Mouse (Mus musculus) intestine, embryonic 16.5 days (tissue): ENCODE measurements around the gene Olfr1259. TPM values are rescaled to one million over a fixed set of nuclear protein-coding genes. Genes with fewer than 3 reads are reported as not detected.
"Not testable (repeated sequence)": the region's sequence is repeated elsewhere in the genome, so short reads cannot be mapped to it uniquely, and the experiment has no call there.

Source experiments
- ATAC-seq: fragments of 200-750 bp; cut with Nextera tagmentation; 2 replicates; pipeline ENCODE4 v1.8.0; 2017; ENCODE audit warnings: moderate TSS enrichment, moderate library complexity
- H3K27ac ChIP-seq: fragments of 300-500 bp; sonication (generic); 2 replicates; pipeline ENCODE4 v1.5.1; 2014; ENCODE audit warnings: mild to moderate bottlenecking, low read length
- H3K27me3 ChIP-seq: fragments of 300-500 bp; sonication (generic); replicated peaks from 2 replicates; pipeline ENCODE4 v1.6.1; 2014; ENCODE audit warnings: low read length, control low read depth, mixed read lengths; ENCODE audit not compliant: control insufficient read depth, insufficient read depth
- H3K36me3 ChIP-seq: fragments of 300-500 bp; sonication (generic); 2 replicates; pipeline ENCODE4 v1.6.1; 2014; ENCODE audit warnings: low read length, control low read depth; ENCODE audit not compliant: control insufficient read depth, insufficient read depth
- H3K4me1 ChIP-seq: fragments of 300-500 bp; sonication (generic); 2 replicates; pipeline ENCODE4 v1.6.1; 2014; ENCODE audit warnings: low read length, control low read depth, mixed read lengths; ENCODE audit not compliant: control insufficient read depth, insufficient read depth
- H3K4me2 ChIP-seq: fragments of 300-500 bp; sonication (generic); 2 replicates; pipeline ENCODE4 v1.6.1; 2014; ENCODE audit warnings: low read depth, low read length, control low read depth
- H3K4me3 ChIP-seq: fragments of 300-500 bp; sonication (generic); 2 replicates; pipeline ENCODE4 v1.5.1; 2014; ENCODE audit warnings: mild to moderate bottlenecking, low read length
- H3K9ac ChIP-seq: fragments of 300-500 bp; sonication (generic); 2 replicates; pipeline ENCODE4 v1.6.1; 2014; ENCODE audit warnings: low read depth, low read length
- H3K9me3 ChIP-seq: fragments of 300-500 bp; sonication (generic); 2 replicates; pipeline ENCODE4 v1.6.1; 2016; ENCODE audit warnings: low read length, control low read depth; ENCODE audit not compliant: control insufficient read depth
- WGBS: fragments of 180-500 bp; shearing (Covaris S2); extraction: QIAGEN DNeasy Blood & Tissue Kit; methylation state at CpG from one replicate; pipeline ENCODE4 v1.1.7; 2014; 5-methylcytosine and 5-hydroxymethylcytosine counted together
- polyA plus RNA-seq: library from polyadenylated mRNA; unstranded; fragments of >200 nt; fragmentation: Nextera tagmentation; extraction: Ambion mirVana; gene quantifications from 2 replicates; pipeline ENCODE4 v1.2.1, GENCODE M21; 2015

Gene Olfr1259
- not detected in 2 replicates for polyA plus RNA-seq

DNA sequence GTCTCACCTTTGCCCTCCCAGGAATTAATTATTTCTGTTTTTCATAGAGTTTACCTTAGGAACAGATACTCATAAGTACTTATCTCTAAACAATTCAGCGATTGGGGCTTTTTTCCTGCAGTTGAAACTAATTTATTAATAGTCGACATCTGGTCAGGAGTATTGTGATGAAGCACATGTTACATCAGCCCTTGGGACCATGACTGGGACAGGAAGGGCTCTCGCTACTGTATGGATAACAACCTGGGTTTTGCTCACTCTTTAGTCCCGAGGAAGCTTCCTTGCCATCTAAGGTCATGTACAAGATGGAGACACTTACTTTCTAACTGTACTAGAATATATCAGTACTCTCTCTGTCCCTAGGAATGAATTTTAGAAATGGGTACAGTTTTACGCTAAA is at the start of gene Olfr1259:
Gene Olfr1259 (minus strand): TSS at position 101 of the 400 bp plus-strand sequence.
- H3K27ac ChIP-seq, result no peak within 1 kb of the TSS
- H3K4me1 ChIP-seq, result no peaks in the 10 kb centered on the region
- H3K27me3 ChIP-seq, result no peaks in the 10 kb centered on the region
- no peak for ATAC-seq
- H3K4me3 ChIP-seq, result no peak within 1 kb of the TSS
- no peak within 1 kb of the TSS for H3K4me2 ChIP-seq
- no peaks in the 10 kb centered on the region for H3K36me3 ChIP-seq
- 82% methylated on average over 5 of the region's 5 CpGs for WGBS
- no peaks in the 10 kb centered on the region for H3K9me3 ChIP-seq
- no peak within 1 kb of the TSS for H3K9ac ChIP-seq

DNA sequence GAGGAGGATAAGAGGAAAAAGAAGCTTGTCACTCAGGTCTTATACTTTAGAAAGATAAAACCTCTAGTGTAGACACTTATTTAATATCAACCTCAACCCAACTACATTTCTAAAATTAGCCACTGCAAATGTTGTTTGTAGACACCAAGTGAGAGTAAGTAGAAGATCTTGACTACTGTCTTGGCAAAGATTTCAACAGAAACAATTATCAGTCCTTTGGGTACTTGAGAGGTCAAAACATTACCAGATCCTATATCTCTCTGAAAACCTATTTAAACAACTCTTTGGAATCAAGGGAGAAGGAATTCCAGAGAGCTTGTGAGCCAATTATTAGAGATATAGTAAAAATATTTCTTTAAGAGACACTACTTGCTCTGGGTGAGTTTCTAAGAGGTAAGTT is 42.5 kb upstream of the Olfr1259 start, which contains the start of gene Olfr1261:
Gene Olfr1261 (plus strand): TSS at position 301 of the 400 bp plus-strand sequence.
- Histone ChIP-seq H3K9me3 (no peaks in the 10 kb centered on the region), H3K4me2 (no peak within 1 kb of the TSS), H3K27ac (no peak within 1 kb of the TSS), H3K4me1 (no peaks in the 10 kb centered on the region), H3K27me3 (no peaks in the 10 kb centered on the region), H3K4me3 (no peak within 1 kb of the TSS), H3K9ac (no peak within 1 kb of the TSS), H3K36me3 (no peaks in the 10 kb centered on the region)
- ATAC-seq, result no peak

DNA sequence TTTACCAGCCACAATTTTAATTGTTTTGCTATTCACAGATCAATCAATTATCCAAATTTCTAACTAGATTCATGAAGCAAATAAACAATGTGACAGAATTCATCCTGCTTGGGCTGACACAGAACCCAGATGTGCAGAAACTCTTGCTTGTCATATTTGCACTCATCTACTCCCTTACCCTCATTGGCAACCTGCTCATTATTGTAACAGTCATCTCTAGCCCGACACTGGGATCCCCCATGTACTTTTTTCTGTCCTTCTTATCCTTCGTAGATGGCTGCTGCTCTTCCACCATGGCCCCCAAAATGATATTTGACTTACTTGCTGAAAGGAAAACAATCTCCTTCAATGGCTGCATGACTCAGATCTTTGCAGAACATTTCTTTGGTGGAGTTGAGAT is 29.2 kb upstream of the Olfr1259 start:
- Histone ChIP-seq H3K27me3 (no peaks in the 10 kb centered on the region), H3K9me3 (no peaks in the 10 kb centered on the region), H3K4me3 (no peak overlapping the region), H3K4me1 (no peaks in the 10 kb centered on the region), H3K4me2 (no peak overlapping the region), H3K36me3 (no peaks in the 10 kb centered on the region), H3K9ac (no peak overlapping the region), H3K27ac (no peak overlapping the region)
- ATAC-seq, result no peak
- WGBS, result 82% methylated on average over 2 of the region's 2 CpGs

DNA sequence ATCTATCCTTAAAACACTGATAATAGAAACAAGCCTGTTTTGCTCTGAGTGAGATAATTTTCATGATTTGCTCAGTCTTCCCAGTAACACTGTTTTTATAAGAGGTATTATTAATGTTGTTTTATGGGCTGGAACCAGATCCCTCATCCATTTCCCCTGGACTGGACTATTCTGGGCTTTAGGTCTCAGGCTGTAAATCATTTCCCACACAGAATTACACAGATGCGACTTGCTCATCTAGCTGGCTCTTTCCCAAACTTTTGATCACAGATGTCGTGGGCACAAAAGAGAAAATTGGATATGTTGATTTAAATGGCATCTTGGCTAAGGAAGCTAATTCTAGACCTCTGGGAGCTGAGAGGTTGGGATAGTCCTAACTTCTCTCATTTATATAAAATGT is 25.7 kb upstream of the Olfr1259 start, which contains the start of gene Olfr1260:
Gene Olfr1260 (plus strand): TSS at position 157 of the 400 bp plus-strand sequence.
- ATAC-seq, result no peak
- Histone ChIP-seq H3K27me3 (no peaks in the 10 kb centered on the region), H3K4me3 (no peak within 1 kb of the TSS), H3K4me1 (no peaks in the 10 kb centered on the region), H3K36me3 (no peaks in the 10 kb centered on the region), H3K9ac (no peak within 1 kb of the TSS), H3K27ac (no peak within 1 kb of the TSS), H3K9me3 (no peaks in the 10 kb centered on the region), H3K4me2 (no peak within 1 kb of the TSS)
- 49% methylated on average over 2 of the region's 2 CpGs for WGBS

DNA sequence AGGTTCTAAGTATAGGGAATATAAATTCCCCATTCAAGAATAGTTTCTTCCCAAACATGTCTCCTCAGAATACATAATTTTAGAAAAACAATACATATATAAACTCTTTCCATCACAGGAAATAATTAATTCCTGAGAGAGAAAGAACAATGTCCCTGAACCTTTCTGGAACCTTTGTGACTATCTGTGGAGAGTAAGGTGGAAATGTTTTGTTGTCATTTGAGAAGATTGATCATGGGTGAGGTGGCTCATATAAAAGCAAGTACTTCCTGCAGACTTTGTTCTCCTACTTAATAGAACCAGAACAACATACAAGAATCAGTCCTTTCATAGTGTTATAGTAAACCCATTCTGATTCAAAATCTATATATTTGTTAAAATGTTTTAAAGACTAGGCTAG is 21.5 kb downstream of the Olfr1259 start, which contains the start of gene Olfr1258:
Gene Olfr1258 (plus strand): TSS at position 301 of the 400 bp plus-strand sequence.
- H3K27me3 ChIP-seq, result no peaks in the 10 kb centered on the region
- no peak within 1 kb of the TSS for H3K4me2 ChIP-seq
- H3K4me3 ChIP-seq, result no peak within 1 kb of the TSS
- H3K36me3 ChIP-seq, result no peaks in the 10 kb centered on the region
- ATAC-seq, result no peak
- H3K27ac ChIP-seq, result no peak within 1 kb of the TSS
- no peak within 1 kb of the TSS for H3K9ac ChIP-seq
- H3K9me3 ChIP-seq, result no peaks in the 10 kb centered on the region
- no peaks in the 10 kb centered on the region for H3K4me1 ChIP-seq

DNA sequence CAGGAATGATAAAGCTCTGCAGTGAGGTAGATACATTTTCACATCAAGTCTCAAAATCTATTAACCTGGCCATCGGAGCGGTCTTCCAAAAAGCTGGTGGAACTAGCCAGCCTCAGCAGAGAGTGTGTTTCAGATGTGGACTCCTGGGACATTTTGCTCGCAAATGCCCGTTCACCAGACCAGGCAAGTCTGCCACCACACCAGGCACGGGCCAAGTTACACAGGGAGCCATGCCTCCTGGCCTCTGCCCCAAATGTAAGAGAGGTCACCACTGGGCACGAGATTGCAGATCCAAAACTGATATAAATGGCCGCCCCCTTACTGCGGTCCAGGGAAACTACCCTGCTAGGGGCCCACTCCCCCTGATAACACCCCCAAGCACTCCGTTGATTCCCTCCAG is 35.8 kb downstream of the Olfr1259 start:
- H3K4me2 ChIP-seq, H3K27me3 ChIP-seq, H3K36me3 ChIP-seq, H3K4me3 ChIP-seq, ATAC-seq, H3K9ac ChIP-seq, H3K27ac ChIP-seq, H3K9me3 ChIP-seq, H3K4me1 ChIP-seq: not testable (repeated sequence)
- 83% methylated on average over 9 of the region's 9 CpGs for WGBS

Other genes with a start within 250 kb of the Olfr1259 start
- gene Olfr1252, start 223.7 kb downstream of the Olfr1259 start, polyA plus RNA-seq, result not detected in 2 replicates
- gene Olfr1253, start 191.6 kb downstream of the Olfr1259 start, polyA plus RNA-seq, result not detected in 2 replicates
- not detected in 2 replicates for gene Olfr1254, start 155.0 kb downstream of the Olfr1259 start, polyA plus RNA-seq
- gene Olfr1255, start 136.6 kb downstream of the Olfr1259 start, polyA plus RNA-seq, result not detected in 2 replicates
- not detected in 2 replicates for gene Olfr1256, start 107.1 kb downstream of the Olfr1259 start, polyA plus RNA-seq
- not detected in 2 replicates for gene Olfr48, start 100.5 kb downstream of the Olfr1259 start, polyA plus RNA-seq
- not detected in 2 replicates for gene Olfr1257, start 70.2 kb downstream of the Olfr1259 start, polyA plus RNA-seq
- gene Olfr1258, start 21.4 kb downstream of the Olfr1259 start, polyA plus RNA-seq, result not detected in 2 replicates
- gene Olfr1260, start 25.7 kb upstream of the Olfr1259 start, polyA plus RNA-seq, result not detected in 2 replicates
- not detected in 2 replicates for gene Olfr1261, start 42.6 kb upstream of the Olfr1259 start, polyA plus RNA-seq
- gene Olfr1262, start 51.5 kb upstream of the Olfr1259 start, polyA plus RNA-seq, result not detected in 2 replicates
- not detected in 2 replicates for gene Olfr1263, start 63.5 kb upstream of the Olfr1259 start, polyA plus RNA-seq
- gene Olfr1264, start 76.9 kb upstream of the Olfr1259 start, polyA plus RNA-seq, result not detected in 2 replicates
- not detected in 2 replicates for gene Olfr1265, start 86.7 kb upstream of the Olfr1259 start, polyA plus RNA-seq
- not detected in 2 replicates for gene Olfr140, start 114.9 kb upstream of the Olfr1259 start, polyA plus RNA-seq
- not detected in 2 replicates for gene Olfr1269, start 172.7 kb upstream of the Olfr1259 start, polyA plus RNA-seq
- not detected in 2 replicates for gene Olfr32, start 193.6 kb upstream of the Olfr1259 start, polyA plus RNA-seq
- gene Olfr1270, start 204.4 kb upstream of the Olfr1259 start, polyA plus RNA-seq, result not detected in 2 replicates